Mouse (Mus musculus): ENCODE results near the gene Copa. TPM values are rescaled to one million over a fixed set of nuclear protein-coding genes. Genes with fewer than 3 reads are reported as not detected.

Gene Copa
- total RNA-seq, 4 experiments from 2014 or later: 82.9 to 101 (median 85.3) TPM

GRCm38 (mm10) chr1:172082899-172083445, 643 bp downstream of the Copa start:
- DNase-seq (ENCODE audit: low spot score in 2 of 2): no peak

- DNase-seq (ENCODE audit: low spot score in 2 of 2): no peak
Measured at GRCm38 (mm10) chr1:172093522-172093921, 11.2 kb downstream of the Copa start.

- no peak for DNase-seq (ENCODE audit: low spot score in 2 of 2)
Measured at GRCm38 (mm10) chr1:172094295-172094694, 12.0 kb downstream of the Copa start.

- DNase-seq (ENCODE audit: low spot score in 2 of 2): no peak
Measured at GRCm38 (mm10) chr1:172095202-172095601, 12.9 kb downstream of the Copa start.

- no peak for DNase-seq (ENCODE audit: low spot score in 2 of 2)
Measured at GRCm38 (mm10) chr1:172099325-172100033, 17.1 kb downstream of the Copa start.

- DNase-seq (ENCODE audit: low spot score in 2 of 2): no peak
Measured at GRCm38 (mm10) chr1:172103619-172104018, 21.3 kb downstream of the Copa start.

- no peak for DNase-seq (ENCODE audit: low spot score in 2 of 2)
Measured at GRCm38 (mm10) chr1:172105101-172105500, 22.8 kb downstream of the Copa start.

- DNase-seq (ENCODE audit: low spot score in 2 of 2): no peak
Measured at GRCm38 (mm10) chr1:172107777-172108477, 25.6 kb downstream of the Copa start.

GRCm38 (mm10) chr1:172116948-172117347, 34.6 kb downstream of the Copa start:
- DNase-seq (ENCODE audit: low spot score in 2 of 2): no peak

- no peak for DNase-seq (ENCODE audit: low spot score in 2 of 2)
Measured at GRCm38 (mm10) chr1:172119100-172119499, 36.8 kb downstream of the Copa start.

- DNase-seq (ENCODE audit: low spot score in 2 of 2): peak in 1 of 2 experiments; percentile 31
Measured at GRCm38 (mm10) chr1:172119720-172120119, 37.4 kb downstream of the Copa start.

- no peak for DNase-seq (ENCODE audit: low spot score in 2 of 2)
Measured at GRCm38 (mm10) chr1:172122671-172123070, 40.3 kb downstream of the Copa start.

GRCm38 (mm10) chr1:172124572-172124971, 42.2 kb downstream of the Copa start:
- no peak for DNase-seq (ENCODE audit: low spot score in 2 of 2)

GRCm38 (mm10) chr1:172126376-172127347, 44.3 kb downstream of the Copa start, which contains the start of gene Pex19:
Pex19 (plus strand) TSS chr1:172126755.
- DNase-seq (ENCODE audit: low spot score in 2 of 2): peak; percentile 27 to 54

- DNase-seq (ENCODE audit: low spot score in 2 of 2): no peak
Measured at GRCm38 (mm10) chr1:172127487-172127886, 45.2 kb downstream of the Copa start.

GRCm38 (mm10) chr1:172128563-172128962, 46.2 kb downstream of the Copa start:
- no peak for DNase-seq (ENCODE audit: low spot score in 2 of 2)

GRCm38 (mm10) chr1:172129108-172129507, 46.8 kb downstream of the Copa start:
- no peak for DNase-seq (ENCODE audit: low spot score in 2 of 2)

GRCm38 (mm10) chr1:172129780-172130179, 47.5 kb downstream of the Copa start:
- DNase-seq (ENCODE audit: low spot score in 2 of 2): no peak

- no peak for DNase-seq (ENCODE audit: low spot score in 2 of 2)
Measured at GRCm38 (mm10) chr1:172132319-172132718, 50.0 kb downstream of the Copa start.

- no peak for DNase-seq (ENCODE audit: low spot score in 2 of 2)
Measured at GRCm38 (mm10) chr1:172133535-172133934, 51.2 kb downstream of the Copa start.

- no peak for DNase-seq (ENCODE audit: low spot score in 2 of 2)
Measured at GRCm38 (mm10) chr1:172134072-172134471, 51.7 kb downstream of the Copa start.

Data from gastrocnemius, adult 8-10 months (tissue).